Mouse (Mus musculus): ENCODE results near the gene Rsrp1. TPM values are rescaled to one million over a fixed set of nuclear protein-coding genes. Genes with fewer than 3 reads are reported as not detected.

Gene Rsrp1
- polyA plus RNA-seq, 1 experiment from 2014 or later: 225 TPM

DNA sequence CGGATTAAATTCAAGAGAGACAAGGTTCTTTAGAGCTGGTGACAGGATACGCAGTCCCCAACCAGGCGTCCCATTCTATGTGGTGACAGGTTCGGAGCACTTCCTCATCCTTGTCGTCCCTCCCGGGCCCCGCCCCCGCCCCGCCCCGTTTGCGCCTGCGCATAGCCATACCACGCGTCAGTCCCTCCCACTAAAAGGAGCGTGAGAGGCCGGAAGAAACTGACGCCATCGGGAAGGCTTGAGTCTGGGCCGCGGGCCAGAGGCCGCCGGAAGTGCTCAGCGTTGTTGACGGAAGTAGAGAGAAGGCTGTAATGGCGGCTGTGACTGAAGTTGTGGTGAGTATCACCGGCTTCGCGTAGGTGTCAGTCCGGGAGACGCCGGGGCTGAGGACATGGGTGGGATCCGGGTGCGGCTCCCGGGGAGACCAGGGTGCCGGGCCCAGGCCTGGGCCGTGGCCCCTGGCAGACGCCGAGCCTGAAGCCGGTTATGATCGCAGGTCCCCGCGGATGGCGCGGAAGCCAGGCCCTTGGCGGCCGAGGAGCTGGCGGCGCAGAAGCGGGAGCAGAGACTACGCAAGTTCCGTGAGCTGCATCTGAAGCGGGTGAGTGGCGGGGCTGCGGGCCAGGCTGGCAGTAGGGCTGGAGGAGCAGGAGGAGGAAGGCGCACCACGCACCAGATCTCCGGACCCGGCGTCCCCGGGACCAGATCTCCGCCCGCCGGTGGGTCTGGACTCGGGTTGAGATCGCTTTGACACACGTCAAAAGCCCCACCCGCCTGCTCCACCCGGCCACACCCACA, 7.5 kb downstream of the Rsrp1 start, which contains the start of gene Syf2:
Syf2 (plus strand) TSS at position 215 of the 798 bp plus-strand sequence.
- H3K4me3 ChIP-seq (ENCODE audit: low read depth, low read length): peak within 1 kb of the TSS; percentile 96
- DNase-seq (peak; percentile 100), ATAC-seq (peak; percentile 94)
- peak within 1 kb of the TSS; percentile 85 for H3K4me2 ChIP-seq (ENCODE audit: low read depth, low read length)
- H3K9ac ChIP-seq (replicated peaks): peak within 1 kb of the TSS; percentile 95
- H3K9me3 ChIP-seq (ENCODE audit: low read length): no peaks in the 10 kb centered on the region
- H3K36me3 ChIP-seq (replicated peaks; ENCODE audit: insufficient read depth, low read length): peaks cover 65% of the 10 kb centered on the region
- no peaks in the 10 kb centered on the region for H3K27me3 ChIP-seq (ENCODE audit: insufficient read depth, low read length)
- peaks cover 26% of the 10 kb centered on the region for H3K4me1 ChIP-seq (ENCODE audit: insufficient read depth)
- peak within 1 kb of the TSS; percentile 99 for H3K27ac ChIP-seq (ENCODE audit: low read depth)
- TF ChIP-seq CTCF (IDR thresholded peaks at IDR 0.05; ENCODE audit: low read depth) (no peak), EP300 (IDR thresholded peaks at IDR 0.05; ENCODE audit: low read depth) (peak; percentile 50; the same call in 1 of the 2 replicates)
- WGBS (ENCODE audit: insufficient replicate concordance): under 1% methylated on average over 67 of the region's 68 CpGs

DNA sequence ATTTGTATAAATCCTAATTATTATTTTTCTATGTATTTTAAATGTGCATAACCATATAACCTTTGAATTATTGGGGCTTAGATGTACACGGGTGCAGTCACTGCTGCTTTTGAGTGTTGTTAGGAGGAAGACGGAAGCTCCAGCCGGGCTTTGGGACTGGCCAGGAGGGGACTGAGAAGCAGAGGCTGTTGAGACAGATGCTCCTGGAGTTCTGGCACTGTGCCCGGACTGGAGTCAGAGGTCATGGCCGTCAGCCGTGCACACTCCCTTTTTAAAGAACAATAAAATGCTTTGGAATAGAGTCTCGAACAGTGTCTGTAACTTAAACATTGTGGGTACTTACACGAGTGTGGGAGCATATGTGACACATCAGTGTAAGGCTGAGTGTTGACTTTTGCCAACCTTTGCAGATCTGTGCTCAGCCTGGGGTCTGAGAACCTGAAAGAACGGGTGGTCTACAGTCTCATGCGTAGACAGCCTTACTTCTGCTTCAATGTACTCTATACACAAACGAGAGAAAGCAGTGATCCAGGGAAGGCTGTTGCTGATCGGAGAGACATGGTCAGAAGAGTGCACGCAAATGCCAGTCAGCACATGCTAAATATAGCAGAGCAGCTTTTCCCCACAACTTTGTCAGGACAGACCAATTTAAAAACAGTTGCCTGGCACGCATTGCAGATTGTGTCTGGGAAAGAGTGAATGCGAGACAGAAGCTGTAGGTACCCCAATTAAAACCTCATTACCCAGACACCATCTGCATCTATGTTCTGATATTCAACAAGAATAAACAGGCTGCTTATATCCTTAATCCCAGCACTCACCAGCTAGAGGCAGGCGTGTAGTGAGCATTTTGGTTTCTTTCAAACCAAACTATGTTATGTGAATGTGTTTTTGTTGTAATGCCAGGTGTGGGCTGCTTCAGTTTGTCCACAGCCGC, 14.1 kb downstream of the Rsrp1 start:
- Histone ChIP-seq H3K4me3 (ENCODE audit: low read depth, low read length) (no peak overlapping the region), H3K4me2 (ENCODE audit: low read depth, low read length) (no peak overlapping the region), H3K9ac (replicated peaks) (no peak overlapping the region), H3K9me3 (ENCODE audit: low read length) (no peaks in the 10 kb centered on the region), H3K27ac (ENCODE audit: low read depth) (no peak overlapping the region), H3K36me3 (replicated peaks; ENCODE audit: insufficient read depth, low read length) (peaks cover 51% of the 10 kb centered on the region), H3K4me1 (ENCODE audit: insufficient read depth) (no peaks in the 10 kb centered on the region), H3K27me3 (ENCODE audit: insufficient read depth, low read length) (peaks cover 5% of the 10 kb centered on the region; the same call in 1 of the 2 replicates)
- ATAC-seq (peak; percentile 38), DNase-seq (peak; percentile 67)
- TF ChIP-seq CTCF (IDR thresholded peaks at IDR 0.05; ENCODE audit: low read depth): no peak
- WGBS (ENCODE audit: insufficient replicate concordance): 68% methylated on average over 17 of the region's 17 CpGs

DNA sequence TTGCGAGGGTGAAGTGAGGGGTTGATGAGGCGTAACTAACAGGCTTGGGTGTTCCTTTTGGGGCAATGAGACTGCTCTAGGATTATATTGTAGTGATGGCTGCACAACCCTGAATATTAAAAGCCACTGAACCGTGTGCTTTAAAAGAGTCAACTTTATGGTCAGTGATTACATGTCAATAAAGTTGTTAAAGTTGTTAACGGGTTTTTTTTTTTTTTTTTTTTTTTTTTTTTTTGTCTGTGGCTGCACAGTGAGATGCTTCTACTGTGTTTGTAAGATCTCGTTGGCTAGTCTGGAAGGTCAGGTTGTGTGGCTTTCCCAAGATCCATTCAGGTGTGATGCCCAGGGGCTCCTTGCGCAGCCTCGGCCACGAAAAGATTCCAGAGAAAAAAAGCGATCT, 16.5 kb downstream of the Rsrp1 start:
- H3K27ac ChIP-seq (ENCODE audit: low read depth): no peak overlapping the region
- no peak overlapping the region for H3K4me3 ChIP-seq (ENCODE audit: low read depth, low read length)
- 60% methylated on average over 9 of the region's 9 CpGs for WGBS (ENCODE audit: insufficient replicate concordance)
- no peak for ATAC-seq
- H3K36me3 ChIP-seq (replicated peaks; ENCODE audit: insufficient read depth, low read length): peaks cover 28% of the 10 kb centered on the region
- no peak for DNase-seq
- H3K9me3 ChIP-seq (ENCODE audit: low read length): no peaks in the 10 kb centered on the region
- H3K4me2 ChIP-seq (ENCODE audit: low read depth, low read length): no peak overlapping the region
- no peaks in the 10 kb centered on the region for H3K4me1 ChIP-seq (ENCODE audit: insufficient read depth)
- peaks cover 6% of the 10 kb centered on the region; the same call in 1 of the 2 replicates for H3K27me3 ChIP-seq (ENCODE audit: insufficient read depth, low read length)
- no peak overlapping the region for H3K9ac ChIP-seq (replicated peaks)
- TF ChIP-seq EP300 (IDR thresholded peaks at IDR 0.05; ENCODE audit: low read depth) (no peak), CTCF (IDR thresholded peaks at IDR 0.05; ENCODE audit: low read depth) (no peak)

DNA sequence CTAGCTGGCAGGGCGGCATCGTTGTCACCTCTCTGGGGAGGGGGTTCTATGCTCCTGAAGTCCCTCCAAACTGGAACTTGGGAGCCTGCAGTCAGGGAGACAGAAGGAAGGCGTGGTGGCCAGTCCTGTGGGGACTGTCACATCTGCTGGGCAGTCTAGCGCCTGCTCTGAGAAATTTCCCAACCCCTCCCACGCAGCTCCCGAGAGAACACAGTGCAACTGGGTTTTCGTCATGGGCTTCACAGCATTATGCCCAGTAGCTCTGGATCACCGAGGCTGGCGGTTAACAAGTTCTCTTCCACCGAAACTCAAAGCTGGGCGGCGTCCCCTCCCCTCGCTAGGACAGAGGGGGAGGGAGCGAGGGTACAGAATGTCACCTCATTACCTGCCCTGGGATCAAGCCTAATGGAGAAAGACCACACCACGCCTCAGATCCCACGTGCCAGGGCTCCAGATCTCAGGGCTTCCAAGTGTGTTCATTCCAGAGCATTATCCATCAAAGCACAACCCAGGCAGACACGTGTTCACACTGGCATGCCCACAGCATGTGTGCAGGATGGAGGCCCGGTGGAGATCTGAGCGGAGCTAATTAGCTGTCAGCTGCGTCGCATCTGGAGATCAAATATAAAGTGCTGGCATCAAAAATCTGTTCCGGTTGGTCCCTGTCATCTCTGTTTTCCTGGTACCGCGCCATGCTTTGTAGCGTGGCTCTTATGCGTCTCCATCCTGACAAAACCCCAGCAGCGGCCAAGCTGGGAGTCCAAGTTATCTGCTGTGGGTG, 20.6 kb downstream of the Rsrp1 start:
- no peak for ATAC-seq
- no peak for DNase-seq
- H3K4me2 ChIP-seq (ENCODE audit: low read depth, low read length): no peak overlapping the region
- H3K27me3 ChIP-seq (ENCODE audit: insufficient read depth, low read length): peaks cover 8% of the 10 kb centered on the region; the same call in 1 of the 2 replicates
- no peak overlapping the region for H3K9ac ChIP-seq (replicated peaks)
- no peak overlapping the region for H3K27ac ChIP-seq (ENCODE audit: low read depth)
- H3K4me3 ChIP-seq (ENCODE audit: low read depth, low read length): no peak overlapping the region
- WGBS (ENCODE audit: insufficient replicate concordance): 51% methylated on average over 27 of the region's 27 CpGs
- peaks cover 6% of the 10 kb centered on the region; the same call in 1 of the 2 replicates for H3K4me1 ChIP-seq (ENCODE audit: insufficient read depth)
- TF ChIP-seq EP300 (IDR thresholded peaks at IDR 0.05; ENCODE audit: low read depth) (no peak), CTCF (IDR thresholded peaks at IDR 0.05; ENCODE audit: low read depth) (no peak)
- no peaks in the 10 kb centered on the region for H3K36me3 ChIP-seq (replicated peaks; ENCODE audit: insufficient read depth, low read length)
- no peaks in the 10 kb centered on the region for H3K9me3 ChIP-seq (ENCODE audit: low read length)

DNA sequence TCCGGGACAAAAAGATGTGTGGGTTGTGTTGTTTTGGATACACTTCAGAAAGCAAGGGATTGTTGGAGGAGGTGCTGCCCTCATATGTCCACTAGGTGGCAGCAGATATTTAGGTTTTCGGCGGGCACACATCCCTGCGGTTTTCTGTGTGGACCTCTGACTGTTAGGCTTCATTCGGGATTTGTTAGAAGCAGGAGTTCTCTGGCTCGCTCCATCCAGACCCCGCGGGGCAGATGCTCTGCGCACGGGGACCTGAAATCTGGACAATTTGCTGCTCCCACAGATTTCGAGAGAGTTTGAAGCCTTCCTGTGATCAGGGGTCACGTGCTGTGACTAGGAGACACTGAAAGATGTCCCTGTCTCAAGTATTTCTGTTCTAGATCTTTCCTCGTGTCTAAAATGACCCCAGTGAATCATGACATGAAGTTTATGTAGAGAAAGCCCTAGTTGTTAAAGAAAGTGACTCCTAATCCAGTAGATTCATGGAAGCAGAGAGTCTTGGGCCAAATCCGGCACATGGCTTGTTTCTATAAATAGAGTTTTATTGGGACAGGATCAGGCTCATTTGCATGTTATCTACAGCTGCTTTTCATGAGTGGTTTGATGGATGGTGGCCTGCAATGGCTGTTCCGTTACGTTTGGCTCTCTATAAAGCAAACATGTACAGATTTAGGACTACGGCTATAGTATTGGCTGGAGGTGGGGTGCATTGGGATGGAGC, 22.8 kb downstream of the Rsrp1 start:
- TF ChIP-seq CTCF (IDR thresholded peaks at IDR 0.05; ENCODE audit: low read depth) (peak; percentile 96), EP300 (IDR thresholded peaks at IDR 0.05; ENCODE audit: low read depth) (no peak)
- H3K9ac ChIP-seq (replicated peaks): no peak overlapping the region; the same call in 1 of the 2 replicates
- 11% methylated on average over 17 of the region's 17 CpGs for WGBS (ENCODE audit: insufficient replicate concordance)
- DNase-seq (peak; percentile 75), ATAC-seq (peak; percentile 60)
- no peaks in the 10 kb centered on the region for H3K36me3 ChIP-seq (replicated peaks; ENCODE audit: insufficient read depth, low read length)
- H3K27ac ChIP-seq (ENCODE audit: low read depth): no peak overlapping the region
- peak overlapping the region; percentile 64 for H3K4me2 ChIP-seq (ENCODE audit: low read depth, low read length)
- peaks cover 10% of the 10 kb centered on the region for H3K4me1 ChIP-seq (ENCODE audit: insufficient read depth)
- H3K9me3 ChIP-seq (ENCODE audit: low read length): no peaks in the 10 kb centered on the region
- H3K27me3 ChIP-seq (ENCODE audit: insufficient read depth, low read length): 0 out of 2 replicates have a peak, but pooled peaks cover 2% of the 10 kb centered on the region
- peak overlapping the region; percentile 23 for H3K4me3 ChIP-seq (ENCODE audit: low read depth, low read length)
